ENCODE assay signal across 20 mouse cellular contexts in the genomic region with DNA sequence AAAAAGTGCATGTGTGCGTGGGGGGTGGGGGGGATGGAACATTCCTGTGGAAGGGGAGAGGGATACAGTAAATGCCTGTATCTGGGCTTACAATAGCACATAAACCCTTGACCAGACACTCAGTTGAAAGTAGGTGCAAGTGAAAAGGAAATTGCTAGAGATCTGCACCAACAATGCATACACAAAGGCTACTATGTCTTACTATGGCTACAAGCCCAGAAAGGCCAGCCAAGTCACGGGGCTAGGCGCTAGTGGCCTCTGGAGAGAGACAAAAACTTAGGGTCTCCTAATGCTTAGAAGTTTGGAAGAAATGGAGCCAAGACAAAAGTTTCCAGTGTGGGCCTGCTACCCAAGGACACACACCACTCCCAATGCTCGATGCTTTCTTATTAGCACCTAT. TPM values are rescaled to one million over a fixed set of nuclear protein-coding genes. Genes with fewer than 3 reads are reported as not detected.
DNase-seq lines count a peak whose midpoint lies in the region; ATAC-seq and TF ChIP-seq lines count a peak whose summit lies in the region.
"Had no signal": no experiment of that assay in that cellular context is flagged by ENCODE, and none has a peak within 500 bp of the region (broad histone marks: within the 10 kb centered on the region; RNA-seq: fewer than 3 reads in every experiment).

No protein-coding gene starts in this region.

- H3K4me3 ChIP-seq in heart, embryonic 10.5 days: no peak overlapping the region
- H3K4me3 ChIP-seq in lung, embryonic 16.5 days (ENCODE audit: low read length): no peak overlapping the region
- H3K4me3 ChIP-seq in lung, postnatal 0 days (ENCODE audit: low read depth, low read length): no peak overlapping the region
- H3K4me3 ChIP-seq in limb, embryonic 14.5 days (replicated peaks; ENCODE audit: low read length): no peak overlapping the region
- H3K4me3 ChIP-seq: embryonic facial prominence, embryonic 12.5 days; heart, embryonic 13.5 days; hindbrain, embryonic 15.5 days had no signal

- TF ChIP-seq POLR2A in limb, embryonic 14.5 days (IDR thresholded peaks at IDR 0.05; ENCODE audit: borderline replicate concordance, extremely low read depth, insufficient read depth, insufficient read length): no peak

- TF ChIP-seq CTCF in lung, postnatal 0 days (IDR thresholded peaks at IDR 0.05): no peak

- peak; percentile 9 for DNase-seq in heart, embryonic 10.5 days (ENCODE audit: low spot score)
- DNase-seq in heart, adult 18-20 months: no peak
- DNase-seq in lung, postnatal 0 days (ENCODE audit: low spot score): no peak
- peak; percentile 17 for DNase-seq in Muller cell, postnatal 12 days (ENCODE audit: inconsistent ontology term)
- DNase-seq in limb, embryonic 14.5 days (ENCODE audit: low spot score): no peak
- no peak for DNase-seq in natural killer cell, adult 2 months (ENCODE audit: low spot score in 2 of 2)
- no peak for DNase-seq in neural tube, embryonic 10.5 days (ENCODE audit: extremely low spot score, low spot score)
- DNase-seq: adrenal gland, adult 2 months; adrenal gland, postnatal 25 days; cerebellum, adult 2 months; cerebellum, postnatal 10 days; embryo, embryonic 11 days; forebrain, postnatal 0 days; gastrocnemius, postnatal 14 days; heart, postnatal 36 days had no signal

- no peaks in the 10 kb centered on the region for H3K4me1 ChIP-seq in heart, embryonic 10.5 days
- H3K4me1 ChIP-seq in lung, embryonic 16.5 days (replicated peaks; ENCODE audit: control insufficient read depth, insufficient read depth, low read length): peaks cover 2% of the 10 kb centered on the region; the same call in 1 of the 2 replicates
- H3K4me1 ChIP-seq in lung, postnatal 0 days (ENCODE audit: insufficient read depth, low read depth, low read length): no peaks in the 10 kb centered on the region
- 0 out of 2 replicates have a peak, but pooled peaks cover 6% of the 10 kb centered on the region for H3K4me1 ChIP-seq in limb, embryonic 14.5 days (ENCODE audit: control insufficient read depth, insufficient read depth, low read length)
- H3K4me1 ChIP-seq: embryonic facial prominence, embryonic 12.5 days; heart, embryonic 13.5 days; hindbrain, embryonic 15.5 days had no signal

- 84% methylated on average over 4 of the region's 4 CpGs for WGBS in heart, embryonic 10.5 days
- 59% methylated on average over 4 of the region's 4 CpGs for WGBS in lung, embryonic 16.5 days
- 75% methylated on average over 4 of the region's 4 CpGs for WGBS in lung, postnatal 0 days
- WGBS in limb, embryonic 14.5 days: 63% methylated on average over 4 of the region's 4 CpGs

- no peaks in the 10 kb centered on the region for H3K27me3 ChIP-seq in heart, embryonic 10.5 days (ENCODE audit: insufficient read depth, poor library complexity, severe bottlenecking)
- no peaks in the 10 kb centered on the region for H3K27me3 ChIP-seq in lung, embryonic 16.5 days (ENCODE audit: control insufficient read depth, insufficient read depth, low read depth, low read length)
- no peaks in the 10 kb centered on the region for H3K27me3 ChIP-seq in lung, postnatal 0 days (replicated peaks; ENCODE audit: insufficient read depth, low read length)
- no peaks in the 10 kb centered on the region for H3K27me3 ChIP-seq in limb, embryonic 14.5 days (ENCODE audit: control insufficient read depth, insufficient read depth, low read length)
- H3K27me3 ChIP-seq: embryonic facial prominence, embryonic 12.5 days; heart, embryonic 13.5 days; hindbrain, embryonic 15.5 days had no signal

- H3K9ac ChIP-seq in lung, embryonic 16.5 days (ENCODE audit: low read length): no peak overlapping the region
- H3K9ac ChIP-seq in lung, postnatal 0 days (replicated peaks; ENCODE audit: low read depth): no peak overlapping the region
- H3K9ac ChIP-seq in limb, embryonic 14.5 days (ENCODE audit: low read depth, low read length, severe bottlenecking): no peak overlapping the region
- H3K9ac ChIP-seq: embryonic facial prominence, embryonic 12.5 days; forebrain, postnatal 0 days; heart, embryonic 13.5 days; hindbrain, embryonic 15.5 days had no signal

- TF ChIP-seq EP300 in lung, postnatal 0 days (IDR thresholded peaks at IDR 0.05): no peak

- H3K36me3 ChIP-seq in heart, embryonic 10.5 days: peaks cover 33% of the 10 kb centered on the region
- peaks cover 13% of the 10 kb centered on the region for H3K36me3 ChIP-seq in lung, embryonic 16.5 days (ENCODE audit: control insufficient read depth, insufficient read depth, low read length)
- no peaks in the 10 kb centered on the region for H3K36me3 ChIP-seq in lung, postnatal 0 days (ENCODE audit: insufficient read depth, low read length)
- H3K36me3 ChIP-seq in limb, embryonic 14.5 days (ENCODE audit: control insufficient read depth, insufficient read depth, low read length): peaks cover 55% of the 10 kb centered on the region

- no peaks in the 10 kb centered on the region for H3K9me3 ChIP-seq in heart, embryonic 10.5 days
- no peaks in the 10 kb centered on the region for H3K9me3 ChIP-seq in lung, embryonic 16.5 days (ENCODE audit: control insufficient read depth, low read length)
- H3K9me3 ChIP-seq in lung, postnatal 0 days (ENCODE audit: low read length): no peaks in the 10 kb centered on the region
- H3K9me3 ChIP-seq in limb, embryonic 14.5 days (ENCODE audit: control insufficient read depth, low read length): no peaks in the 10 kb centered on the region
- H3K9me3 ChIP-seq: embryonic facial prominence, embryonic 12.5 days; heart, embryonic 13.5 days; hindbrain, embryonic 15.5 days had no signal

- peak; percentile 83 for ATAC-seq in lung, embryonic 16.5 days (ENCODE audit: low read depth)
- ATAC-seq in lung, postnatal 0 days: no peak
- ATAC-seq in limb, embryonic 14.5 days (ENCODE audit: low FRiP score, low read depth): peak; percentile 34
- ATAC-seq: activated CD4-positive, CD25-positive, alpha-beta regulatory T cell, adult 4 months; forebrain, postnatal 0 days had no signal

- H3K4me2 ChIP-seq in lung, embryonic 16.5 days (ENCODE audit: low read depth, low read length): no peak overlapping the region
- no peak overlapping the region for H3K4me2 ChIP-seq in lung, postnatal 0 days (replicated peaks; ENCODE audit: low read depth, low read length)
- no peak overlapping the region for H3K4me2 ChIP-seq in limb, embryonic 14.5 days (replicated peaks; ENCODE audit: low read depth, low read length, severe bottlenecking)
- H3K4me2 ChIP-seq: embryonic facial prominence, embryonic 12.5 days; heart, embryonic 13.5 days; hindbrain, embryonic 15.5 days had no signal

- H3K27ac ChIP-seq in heart, embryonic 10.5 days: no peak overlapping the region
- peak overlapping the region; percentile 20; the same call in 1 of the 2 replicates for H3K27ac ChIP-seq in lung, embryonic 16.5 days (ENCODE audit: low read length)
- H3K27ac ChIP-seq in lung, postnatal 0 days (ENCODE audit: low read length): no peak overlapping the region
- no peak overlapping the region for H3K27ac ChIP-seq in limb, embryonic 14.5 days (replicated peaks; ENCODE audit: low read depth, low read length)
- H3K27ac ChIP-seq: embryonic facial prominence, embryonic 12.5 days; heart, embryonic 13.5 days; hindbrain, embryonic 15.5 days had no signal

RNA-seq across cellular contexts. Expression of a gene that starts 44.5 kb away (rescaled TPM):
- polyA plus RNA-seq in heart, embryonic 10.5 days (2016; fragmentation: Nextera tagmentation; extraction: Ambion mirVana): 8.2 and 9.9 TPM in 2 replicates
- total RNA-seq in heart, adult 18-20 months (2021): 10 to 100 TPM; 16.9 to 17.2 TPM
- polyA plus RNA-seq in lung, embryonic 16.5 days (2015; fragmentation: Nextera tagmentation; extraction: Ambion mirVana): 14.8 and 17.1 TPM in 2 replicates
- 11.6 and 11.8 TPM in 2 replicates for polyA plus RNA-seq in lung, postnatal 0 days (2015; fragmentation: Nextera tagmentation; extraction: Ambion mirVana)
- 25.1 and 25.4 TPM in 2 replicates for polyA plus RNA-seq in limb, embryonic 14.5 days (2012; rRNA removed)
- 23.8 and 26.5 TPM in 2 replicates for polyA plus RNA-seq in limb, embryonic 14.5 days (2014; fragmentation: Nextera tagmentation; extraction: Ambion mirVana)

Comparison
In these comparisons a context has a peak if more than half of its experiments do, and no peak if none do; other contexts are left out.
1. DNase-seq: peak in heart, embryonic 10.5 days (single experiment) and Muller cell, postnatal 12 days (single experiment); none in heart, adult 18-20 months (0 of 2), lung, postnatal 0 days (single experiment), limb, embryonic 14.5 days (single experiment), natural killer cell, adult 2 months (0 of 2) and neural tube, embryonic 10.5 days (single experiment).